Mouse (Mus musculus): ENCODE results near the gene Gm10392.

Gene Gm10392

DNA sequence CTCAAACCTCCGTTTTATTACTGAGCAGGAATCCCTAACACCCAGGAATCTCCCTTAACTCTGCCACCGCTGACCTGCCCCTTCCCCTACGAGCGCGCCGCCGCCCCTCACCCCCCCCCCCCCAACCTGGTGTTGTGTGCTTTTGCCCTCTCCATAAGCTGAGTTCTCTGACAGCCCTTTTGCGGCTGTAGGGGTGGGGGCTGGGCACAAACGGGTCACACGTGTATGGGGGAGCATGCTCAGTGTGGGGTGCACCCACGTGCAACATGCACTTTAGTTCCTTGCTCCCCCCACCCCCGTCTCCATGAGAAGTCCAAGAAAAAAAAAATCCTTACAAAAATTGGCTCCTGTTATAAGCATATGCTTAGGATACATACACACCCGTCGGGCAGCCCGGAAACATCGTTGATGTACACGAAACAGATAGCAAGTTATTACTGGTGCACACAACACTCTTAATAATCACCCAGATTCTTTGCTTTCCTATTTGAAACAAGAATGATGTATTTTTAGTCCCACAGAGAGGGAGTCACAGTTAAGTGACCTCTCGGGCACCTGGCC is 26.6 kb downstream of the Gm10392 start:
- DNase-seq (ENCODE audit: low read depth, low spot score): no peak

DNA sequence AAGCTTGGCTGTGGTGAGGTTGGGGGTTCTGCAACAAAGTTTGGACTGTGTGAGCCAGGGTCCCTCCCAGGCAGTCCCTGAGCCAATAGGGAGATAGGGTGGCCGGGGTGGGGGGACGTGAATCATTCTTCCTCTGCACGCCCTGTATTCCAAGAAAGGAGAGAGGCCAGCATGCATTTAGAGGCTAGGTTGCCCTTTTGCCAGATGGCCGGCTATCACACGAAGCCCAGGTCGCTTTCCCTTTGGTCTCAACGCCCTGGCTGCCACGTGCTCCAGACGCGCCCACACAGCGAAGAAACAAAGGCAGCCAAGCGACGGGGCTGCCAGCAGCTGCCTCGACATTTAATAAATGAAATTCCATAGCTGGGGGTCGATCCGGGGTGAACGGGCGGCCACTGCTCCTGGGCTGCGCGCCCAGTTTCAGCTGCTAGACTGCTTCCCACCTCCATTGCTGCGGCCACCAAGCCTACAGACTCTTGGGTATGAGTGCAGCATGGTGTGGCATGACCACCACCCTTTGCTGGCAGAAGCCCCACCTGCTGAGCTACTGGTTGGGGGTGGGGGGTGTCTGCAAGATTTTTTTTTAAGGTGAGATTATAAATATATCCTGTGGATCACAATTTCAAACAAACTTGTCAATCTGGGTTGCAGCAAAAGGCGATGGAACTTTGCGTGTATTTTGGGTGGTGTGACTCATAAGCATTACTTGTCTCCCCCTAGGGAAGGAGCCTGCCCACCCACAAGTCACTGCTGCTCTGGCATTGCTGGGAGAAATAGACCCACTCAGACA is 27.3 kb downstream of the Gm10392 start:
- no peak for DNase-seq (ENCODE audit: low read depth, low spot score)

DNA sequence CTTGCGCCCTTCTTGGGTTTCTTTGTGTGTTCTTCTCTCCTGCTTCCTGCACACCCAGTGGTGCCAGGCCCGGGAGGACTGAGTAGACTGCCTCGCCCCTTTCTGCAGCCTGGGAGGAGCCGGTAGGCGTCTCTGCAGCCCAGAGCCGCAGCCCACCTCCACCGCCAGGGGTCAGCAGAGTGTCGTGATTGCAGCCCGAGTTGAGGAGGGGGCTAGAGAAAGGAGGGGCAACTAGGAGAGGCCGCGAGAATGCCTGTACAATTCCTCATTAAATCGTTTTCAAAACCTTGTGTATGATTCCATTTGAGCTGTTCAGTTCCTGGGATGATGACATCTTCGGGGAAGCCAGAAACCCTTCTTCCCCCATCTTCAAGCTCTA is 27.9 kb downstream of the Gm10392 start:
- DNase-seq (ENCODE audit: low read depth, low spot score): peak; percentile 94

DNA sequence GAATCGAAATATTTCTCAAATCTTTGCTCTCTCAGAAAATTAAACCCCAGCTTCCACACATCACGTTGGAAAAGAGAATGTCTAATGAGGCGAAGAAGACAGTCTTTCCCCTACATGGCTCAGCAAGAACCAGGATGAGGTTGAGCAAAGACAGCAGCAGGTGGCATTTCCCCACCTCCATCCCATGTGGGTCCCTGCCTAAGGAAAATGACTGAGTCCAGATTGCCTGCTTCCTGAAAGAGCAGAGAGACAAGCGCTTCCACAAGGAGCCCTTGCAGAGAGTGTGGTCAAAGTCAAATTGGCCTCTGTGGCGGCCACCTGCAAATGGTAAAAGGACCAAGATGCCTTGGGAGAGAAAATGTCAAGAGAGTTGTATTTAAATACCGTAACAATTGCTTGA is 28.5 kb downstream of the Gm10392 start:
- no peak for DNase-seq (ENCODE audit: low read depth, low spot score)

DNA sequence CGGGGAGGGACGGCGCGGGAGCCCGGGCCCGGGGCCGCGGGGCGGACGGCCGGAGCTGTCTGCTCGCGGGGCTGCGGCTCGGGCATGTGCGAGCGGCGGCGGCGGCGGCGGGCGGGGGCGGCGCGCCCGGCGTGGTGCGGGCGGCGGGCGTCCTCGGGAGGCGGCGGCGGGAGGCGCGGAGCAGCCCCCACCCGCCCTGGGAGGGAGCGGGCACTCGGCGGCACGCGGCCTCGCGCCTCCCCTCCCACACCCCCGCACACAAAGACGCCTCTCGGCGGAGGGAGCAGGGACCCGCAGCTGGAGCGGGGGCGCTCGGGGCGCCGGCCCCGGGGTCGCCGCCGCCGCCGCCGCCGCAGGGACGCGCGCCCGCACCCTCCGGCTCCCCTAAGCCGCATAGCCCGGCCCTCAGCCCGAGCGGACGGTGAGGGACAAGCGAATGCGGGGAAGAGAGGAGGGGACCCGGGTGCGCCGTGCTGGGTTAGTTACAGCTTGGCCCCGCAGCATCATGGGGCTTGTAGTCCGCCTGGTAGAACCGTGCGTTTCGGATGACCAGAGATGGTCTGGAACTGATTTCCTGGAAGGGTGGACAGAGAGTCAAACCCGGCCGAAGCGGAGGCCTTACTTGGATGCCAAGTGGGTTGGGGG is 29.3 kb downstream of the Gm10392 start, which contains the start of gene Ankrd13b:
Gene Ankrd13b (minus strand): TSS at position 88 of the 645 bp plus-strand sequence.
- DNase-seq (ENCODE audit: low read depth, low spot score): peak; percentile 79

DNA sequence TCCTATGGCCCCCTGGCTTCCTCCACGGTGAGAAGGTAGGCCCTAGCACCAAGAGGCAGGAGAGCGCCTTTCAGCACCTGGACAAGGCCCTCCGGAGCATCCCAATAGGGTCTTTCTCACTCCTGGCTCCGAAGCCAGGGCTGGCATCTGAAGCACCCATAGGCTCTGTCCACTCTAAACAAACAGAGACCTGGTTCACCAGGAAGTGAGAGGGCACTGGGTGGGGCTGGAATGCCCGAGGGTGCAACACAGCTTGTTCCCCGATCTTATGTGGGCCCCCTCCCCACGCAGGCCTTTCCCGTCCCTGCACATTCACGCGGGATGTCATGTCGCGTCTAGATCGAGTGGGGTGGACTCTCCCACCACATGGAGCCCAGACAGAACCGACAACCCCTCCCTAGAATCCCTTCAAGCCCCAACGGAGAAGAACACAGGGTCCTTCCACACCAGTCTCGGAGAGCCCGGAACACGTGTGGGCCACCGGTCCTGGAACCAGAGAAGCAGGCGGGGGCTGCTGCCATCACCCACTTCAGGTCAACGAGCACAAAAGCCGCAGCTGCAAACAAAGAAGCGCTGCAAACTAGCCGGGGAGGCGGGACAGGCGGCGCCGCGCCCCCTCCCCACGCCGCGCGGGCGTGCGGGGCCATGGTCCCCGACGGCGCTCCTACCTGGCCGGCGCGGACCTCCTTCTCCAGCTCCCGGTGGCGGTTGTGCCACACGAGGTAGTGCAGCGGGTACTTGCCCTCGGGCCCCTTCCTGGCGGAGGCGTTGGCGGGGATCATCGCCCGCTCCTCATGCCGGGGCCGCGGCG is 30.0 kb downstream of the Gm10392 start:
- DNase-seq (ENCODE audit: low read depth, low spot score): peak; percentile 55

DNA sequence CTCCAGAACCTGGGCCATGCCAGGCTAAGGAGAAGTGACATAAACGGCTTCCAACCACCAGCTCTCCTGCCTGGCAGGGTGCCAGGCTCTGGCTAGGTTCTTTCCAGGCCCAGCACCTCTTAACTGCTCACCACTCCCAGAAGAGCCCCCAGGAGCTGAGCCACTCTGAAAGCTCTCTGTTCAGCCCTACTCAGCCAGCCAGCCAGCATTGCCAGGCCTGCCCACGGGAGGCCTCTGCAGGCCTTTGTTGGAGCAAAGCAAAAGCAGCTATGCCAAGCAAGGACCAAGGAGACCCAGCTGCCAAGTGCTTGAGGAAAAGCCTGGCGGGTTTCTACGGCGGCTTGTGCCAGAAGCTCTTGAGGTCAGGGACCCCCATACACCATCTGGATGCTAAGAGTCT is 32.2 kb downstream of the Gm10392 start:
- DNase-seq (ENCODE audit: low read depth, low spot score): no peak

DNA sequence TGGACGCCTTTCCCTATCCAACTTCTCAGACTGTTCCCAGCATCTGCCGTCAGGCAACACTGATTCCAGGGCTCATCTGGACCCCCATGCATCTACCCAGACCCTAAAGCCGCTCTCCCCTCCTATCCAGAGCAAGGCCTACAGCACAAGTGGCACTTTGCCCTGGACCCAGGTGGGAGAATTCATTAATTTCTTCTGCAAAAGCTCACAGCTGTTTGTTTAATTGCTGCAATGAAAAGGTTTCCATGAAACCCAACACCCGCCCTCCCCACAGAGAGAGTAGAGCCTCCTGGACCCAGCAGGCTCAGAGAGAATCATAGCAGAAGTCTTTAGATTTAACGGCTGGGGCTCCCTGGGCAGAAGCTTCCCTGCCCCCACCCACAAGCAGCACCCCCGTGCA is 33.8 kb downstream of the Gm10392 start:
- no peak for DNase-seq (ENCODE audit: low read depth, low spot score)

DNA sequence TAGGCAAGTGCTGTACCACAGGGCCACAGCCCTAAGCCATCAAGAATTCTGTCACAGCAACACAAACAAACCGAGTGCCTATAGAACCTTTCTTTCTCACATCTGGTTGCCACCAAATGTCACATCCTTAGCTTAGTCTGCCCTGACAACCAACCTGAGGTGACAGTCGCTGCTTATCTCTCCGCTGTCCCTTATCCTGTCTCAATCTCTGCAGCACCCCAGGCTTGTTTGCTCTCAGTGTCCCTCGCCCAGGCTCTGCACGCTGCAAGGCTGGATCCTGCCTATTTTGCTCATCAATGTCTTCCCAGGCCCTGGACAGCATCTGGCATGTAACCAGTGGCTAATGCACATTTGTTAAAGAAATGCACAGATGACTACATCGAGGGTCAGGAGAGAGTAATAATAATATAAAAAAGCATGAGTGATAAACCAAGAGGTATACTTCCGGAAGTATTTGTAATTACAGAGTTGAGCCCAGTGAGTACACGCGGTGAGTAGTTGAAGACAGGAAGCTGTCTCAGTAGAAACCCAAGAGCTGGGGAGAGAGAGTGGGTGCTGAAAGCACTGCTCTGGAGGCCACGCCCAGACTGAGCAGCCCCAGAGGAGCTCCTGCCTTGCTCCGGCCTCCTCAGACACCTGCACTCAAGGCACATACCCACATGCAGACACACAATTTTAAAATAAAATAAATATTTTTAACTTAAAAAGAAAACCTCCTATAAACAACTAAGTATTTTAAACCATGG is 35.3 kb downstream of the Gm10392 start:
- DNase-seq (ENCODE audit: low read depth, low spot score): peak; percentile 44

DNA sequence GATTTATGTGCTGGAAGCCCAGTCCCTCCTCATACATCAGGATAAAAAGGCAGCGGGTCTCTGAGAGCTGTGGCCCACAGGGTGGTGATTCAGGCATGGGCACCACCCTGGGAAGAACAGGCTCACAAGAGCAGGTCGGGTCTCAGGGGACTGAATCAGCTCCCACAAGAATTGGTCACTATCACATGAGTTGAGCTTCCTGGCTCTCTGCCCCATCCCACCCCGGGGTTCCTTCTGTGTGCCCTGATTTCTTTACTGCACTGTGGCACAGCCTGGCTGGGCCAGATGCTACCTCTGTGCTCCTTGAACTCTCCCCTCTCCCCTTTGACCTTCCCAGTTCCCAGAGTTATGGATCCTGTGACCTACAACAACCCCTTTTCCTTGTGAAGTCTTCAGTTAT is 36.0 kb downstream of the Gm10392 start:
- DNase-seq (ENCODE audit: low read depth, low spot score): no peak

DNA sequence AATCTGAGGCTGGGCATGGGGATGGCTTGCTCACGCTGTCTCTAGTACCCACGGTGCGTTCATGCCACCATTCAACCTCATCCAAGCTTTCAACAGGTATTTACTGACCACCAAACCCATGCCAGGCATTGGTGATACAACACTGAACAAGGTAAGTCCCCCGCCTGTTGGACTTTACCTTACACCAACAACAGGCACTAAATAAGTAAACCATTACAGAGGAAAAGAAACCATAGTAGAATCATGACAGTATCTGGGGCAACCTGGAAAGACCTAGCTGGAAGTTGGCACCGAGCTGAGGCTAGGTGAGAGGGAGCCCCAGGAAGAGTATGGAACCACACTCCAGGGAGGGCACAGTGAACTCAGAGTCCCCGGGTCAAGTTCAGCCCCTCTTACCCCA is 42.1 kb downstream of the Gm10392 start:
- DNase-seq (ENCODE audit: low read depth, low spot score): no peak

DNA sequence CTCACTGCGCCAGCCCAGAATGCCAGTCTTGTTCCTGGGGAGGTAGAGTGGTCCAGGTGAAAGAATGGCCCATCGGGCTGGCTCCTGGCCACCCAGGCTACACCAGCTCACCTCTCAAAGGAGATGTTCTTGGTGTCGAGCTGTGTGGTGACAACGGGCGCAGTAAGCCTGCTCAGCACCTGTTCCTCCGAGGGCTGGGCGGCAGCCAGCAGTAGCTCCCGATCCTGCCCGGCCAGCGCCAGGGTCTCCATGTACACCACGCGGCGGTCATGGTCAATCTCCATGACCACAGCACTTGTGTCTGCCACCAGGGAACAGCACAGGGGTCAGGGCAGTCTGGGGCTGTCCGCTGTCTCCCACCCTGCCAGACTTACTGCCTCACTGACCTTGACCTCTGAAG is 42.8 kb downstream of the Gm10392 start:
- no peak for DNase-seq (ENCODE audit: low read depth, low spot score)

DNA sequence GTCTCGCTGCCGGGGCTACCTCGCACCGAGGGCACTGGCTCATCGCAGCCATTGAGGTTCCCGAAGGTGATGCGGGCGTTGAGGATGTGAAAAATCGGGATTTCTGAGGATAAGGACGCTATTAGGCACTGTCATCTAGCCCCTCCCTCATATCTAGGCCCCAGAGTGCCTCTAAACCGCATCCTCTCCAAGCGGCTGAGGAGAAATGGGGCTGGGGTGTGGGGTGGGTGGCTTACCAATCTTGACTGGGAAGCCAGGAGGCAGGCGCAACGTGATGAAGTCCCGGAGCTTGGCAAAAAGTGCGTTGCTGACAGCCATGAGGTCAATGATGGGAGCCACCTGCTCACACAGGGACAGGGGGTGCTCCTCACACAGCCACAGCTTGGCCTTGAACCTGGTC is 46.2 kb downstream of the Gm10392 start:
- no peak for DNase-seq (ENCODE audit: low read depth, low spot score)

DNA sequence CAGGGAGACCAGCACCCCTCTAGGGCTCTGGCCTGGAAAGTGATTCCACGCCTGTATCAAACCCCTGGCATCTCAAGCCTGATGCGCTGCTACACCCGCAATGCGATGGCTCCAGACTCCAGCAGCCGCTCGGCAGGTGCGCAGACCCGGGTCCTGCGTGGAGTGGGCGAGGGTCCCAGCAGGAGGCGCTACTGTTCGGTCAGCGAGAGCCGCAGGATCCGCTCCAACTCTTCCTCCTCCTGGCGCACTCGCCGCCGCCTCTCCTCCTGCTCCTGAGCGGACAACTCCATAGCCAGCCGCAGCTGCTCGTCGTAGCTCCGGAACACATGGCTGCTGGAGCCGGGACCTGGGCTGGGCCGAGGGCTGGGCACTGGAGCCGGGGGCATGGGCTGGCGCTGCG is 47.6 kb downstream of the Gm10392 start:
- peak; percentile 45 for DNase-seq (ENCODE audit: low read depth, low spot score)

DNA sequence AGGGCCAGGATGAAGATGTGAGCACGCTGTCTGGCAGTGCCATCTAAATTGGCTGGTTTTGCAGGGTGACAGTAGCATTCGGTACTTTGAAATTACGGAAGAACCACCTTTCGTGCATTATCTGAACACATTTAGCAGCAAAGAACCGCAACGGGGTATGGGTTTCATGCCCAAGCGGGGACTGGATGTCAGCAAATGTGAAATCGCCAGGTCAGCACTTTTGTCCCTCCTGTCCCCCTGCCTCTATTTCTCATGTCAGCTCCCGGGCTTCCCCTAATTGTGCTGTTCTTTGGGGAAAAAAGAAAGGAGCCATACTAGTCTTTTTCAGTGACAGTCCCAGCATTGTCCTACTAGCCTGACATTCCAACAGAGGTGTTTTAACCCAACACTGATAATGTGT is 50.6 kb downstream of the Gm10392 start:
- no peak for DNase-seq (ENCODE audit: low read depth, low spot score)

DNA sequence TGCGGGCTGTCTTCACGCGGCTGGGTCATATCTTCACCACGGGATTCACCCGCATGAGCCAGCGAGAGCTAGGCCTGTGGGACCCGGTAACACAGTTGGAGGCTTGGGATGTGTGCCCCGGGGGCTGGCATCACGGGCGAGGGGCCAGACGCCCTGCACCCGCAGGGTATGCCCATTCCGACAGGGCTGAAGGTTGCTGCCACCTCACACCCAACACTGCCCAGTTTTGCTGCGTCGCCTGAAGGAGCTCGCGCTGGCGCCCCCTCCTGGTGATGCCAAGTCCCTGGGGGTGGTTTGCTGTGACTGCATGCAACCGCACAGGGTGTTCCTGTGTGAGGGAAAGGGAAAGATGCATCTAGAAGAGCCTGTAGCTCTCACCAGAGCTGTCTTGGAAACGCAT is 51.2 kb downstream of the Gm10392 start:
- peak; percentile 81 for DNase-seq (ENCODE audit: low read depth, low spot score)

DNA sequence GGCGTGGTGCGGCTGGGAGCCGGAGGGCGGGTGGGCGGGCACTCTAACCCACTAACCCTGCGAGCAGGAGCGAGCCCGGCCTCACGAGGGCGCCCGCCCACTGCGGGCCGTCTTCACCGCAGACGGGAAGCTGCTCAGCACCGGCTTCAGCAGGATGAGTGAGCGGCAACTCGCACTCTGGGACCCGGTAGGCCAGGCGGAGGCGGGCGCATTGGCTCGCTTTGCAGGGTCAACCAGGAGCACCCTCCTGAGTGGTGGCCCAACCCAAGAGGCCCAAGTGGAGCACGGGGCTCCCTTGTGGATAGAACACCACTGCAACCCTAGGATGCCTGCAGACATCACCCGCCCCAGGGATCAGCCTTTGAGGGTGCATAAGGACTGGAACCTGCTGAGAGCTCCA is 51.8 kb downstream of the Gm10392 start:
- DNase-seq (ENCODE audit: low read depth, low spot score): peak; percentile 73

Measured in R1 (cell line).